Mouse (Mus musculus): Measurements from ENCODE around the gene Pip5k1c.

DNA sequence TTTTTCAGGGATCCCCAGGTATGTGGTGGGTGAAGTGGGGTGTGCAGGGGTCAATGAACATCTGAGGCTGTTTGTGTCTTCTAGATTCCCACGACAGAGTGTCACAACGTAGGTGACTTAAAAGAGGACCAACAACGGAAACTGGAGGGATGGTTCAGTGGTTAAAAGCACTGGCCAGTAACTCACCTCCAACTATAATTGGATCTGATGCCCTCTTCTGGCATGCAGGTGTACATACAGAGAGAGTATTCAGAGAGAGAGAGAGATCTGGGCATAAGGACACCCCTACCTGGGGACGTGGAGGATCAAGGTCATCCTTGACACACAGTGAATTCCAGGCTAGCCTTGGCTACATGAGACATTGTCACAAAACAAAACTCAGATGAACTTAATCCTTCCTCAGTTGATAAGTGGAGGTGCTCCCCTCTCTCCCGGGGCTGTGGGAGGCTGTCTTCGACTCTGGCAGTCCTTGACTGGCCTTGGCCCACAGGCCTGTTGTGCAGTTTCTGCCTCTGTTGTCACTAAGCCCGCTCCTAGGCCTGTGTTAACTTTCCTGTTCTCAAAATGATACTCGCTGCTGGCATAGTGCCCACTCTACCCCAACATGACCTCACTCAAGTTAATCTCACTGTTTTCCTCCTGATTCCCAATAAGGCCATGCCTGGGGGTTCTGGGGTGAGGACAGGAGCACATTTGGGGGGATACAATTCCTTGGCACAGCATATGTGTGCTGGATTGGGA lies 51.8 kb downstream of the Pip5k1c start:
- TF ChIP-seq CTCF (IDR thresholded peaks at IDR 0.05; ENCODE audit: low read depth), result peak; percentile 59
- no peak for TF ChIP-seq EP300 (optimal IDR thresholded peaks at IDR 0.05)

All from stomach, postnatal 0 days (tissue).